Mouse (Mus musculus): Measurements from ENCODE around the gene Otof.

Gene Otof

DNA sequence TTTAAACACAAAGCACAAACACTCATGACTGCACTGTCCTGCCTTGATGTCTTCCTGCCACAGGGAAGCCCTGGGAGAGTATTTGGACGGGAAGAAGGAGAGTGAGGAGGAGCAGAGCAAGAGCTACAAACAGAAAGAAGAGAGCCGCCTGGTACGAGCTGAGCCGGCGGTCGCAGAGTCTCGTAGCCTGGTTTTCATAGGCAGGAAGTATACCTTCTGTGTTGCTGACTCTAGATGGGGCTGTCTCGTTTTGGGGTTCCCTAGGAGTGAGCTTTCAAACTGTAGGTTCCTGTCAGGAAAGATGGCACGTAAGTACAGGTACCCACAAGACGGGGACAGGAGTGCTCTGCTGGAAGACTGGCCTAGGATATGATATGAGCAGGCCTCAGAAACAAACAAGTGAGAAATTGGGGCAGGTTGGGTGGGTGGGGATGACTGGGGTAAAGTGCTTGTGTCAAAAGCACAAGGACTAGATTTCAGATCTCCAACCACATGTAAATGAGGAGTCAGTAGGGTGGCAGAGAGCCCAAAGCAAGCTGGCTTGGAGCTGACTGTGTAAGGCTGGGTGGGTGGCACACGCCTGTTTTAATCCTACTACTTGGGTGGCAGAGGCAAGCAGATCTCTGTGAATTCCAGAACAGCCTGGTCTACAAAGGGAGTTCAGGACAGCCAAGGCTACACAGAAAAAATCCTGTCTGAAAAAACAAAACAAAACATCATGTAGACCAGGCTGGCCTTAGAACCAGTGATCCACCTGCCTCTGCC, 119.9 kb downstream of the Otof start:
- no peak for DNase-seq (ENCODE audit: low spot score)

DNA sequence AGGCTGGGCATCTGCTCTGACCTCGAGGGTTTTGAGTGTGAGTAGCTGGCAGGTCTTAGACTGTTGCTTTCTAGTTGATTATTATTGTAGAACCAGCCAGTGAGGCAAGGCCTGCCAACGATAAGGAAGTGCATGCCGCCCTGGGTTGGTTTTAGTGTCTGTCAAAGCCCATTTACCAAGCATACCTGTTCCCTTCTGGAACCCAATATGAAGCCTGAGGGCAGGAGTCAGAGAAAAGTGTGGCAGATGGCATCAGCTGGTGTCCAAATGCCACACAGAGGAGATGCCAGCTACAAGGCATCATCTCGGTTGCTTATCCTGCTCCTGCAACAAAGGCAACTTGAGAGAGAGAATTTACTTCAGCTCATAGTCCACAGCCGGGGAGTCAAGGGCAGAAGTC, 120.9 kb downstream of the Otof start:
- DNase-seq (ENCODE audit: low spot score): no peak
